ENCODE assay signal across 25 mouse cellular contexts in genomic region chr7:96588567-96588966, GRCm38 (mm10).
DNase-seq lines count a peak whose midpoint lies in the region; ATAC-seq and TF ChIP-seq lines count a peak whose summit lies in the region.
"Had no signal": no experiment of that assay in that cellular context is flagged by ENCODE, and none has a peak within 500 bp of the region (broad histone marks: within the 10 kb centered on the region; RNA-seq: fewer than 3 reads in every experiment).

No protein-coding gene starts in this region.

- no peak for TF ChIP-seq CTCF in liver, postnatal 0 days (IDR thresholded peaks at IDR 0.05; ENCODE audit: low read depth)

- H3K4me2 ChIP-seq in limb, embryonic 12.5 days: no peak overlapping the region
- H3K4me2 ChIP-seq in limb, embryonic 15.5 days: no peak overlapping the region
- H3K4me2 ChIP-seq in liver, postnatal 0 days (ENCODE audit: low read depth, low read length): no peak overlapping the region
- H3K4me2 ChIP-seq: embryonic facial prominence, embryonic 15.5 days; heart, embryonic 11.5 days; hindbrain, embryonic 12.5 days; hindbrain, embryonic 15.5 days had no signal

- H3K4me3 ChIP-seq in heart, embryonic 10.5 days: no peak overlapping the region
- no peak overlapping the region for H3K4me3 ChIP-seq in limb, embryonic 12.5 days (replicated peaks)
- no peak overlapping the region for H3K4me3 ChIP-seq in limb, embryonic 15.5 days
- H3K4me3 ChIP-seq in liver, postnatal 0 days (ENCODE audit: low read depth, low read length): no peak overlapping the region
- H3K4me3 ChIP-seq: embryonic facial prominence, embryonic 15.5 days; heart, adult 2 months; hindbrain, embryonic 12.5 days; hindbrain, embryonic 15.5 days had no signal

- no peak for TF ChIP-seq EP300 in liver, postnatal 0 days (IDR thresholded peaks at IDR 0.05; ENCODE audit: low read depth)

- peak; percentile 17 for DNase-seq in heart, adult 11 months
- DNase-seq in heart, embryonic 10.5 days (ENCODE audit: low spot score): no peak
- peak; percentile 57 for DNase-seq in forelimb bud, embryonic 11.5 days (ENCODE audit: low read depth, low spot score)
- no peak for DNase-seq in liver, postnatal 0 days
- no peak for DNase-seq in adipocyte (ENCODE audit: low spot score)
- DNase-seq: adrenal gland, adult 2 months; adrenal gland, postnatal 14 days; B cell, adult 2 months; cerebellum, adult 11-12 months; cerebellum, adult 8-10 months; cerebellum, postnatal 10 days; cerebellum, postnatal 36 days; embryo, embryonic 11 days; forebrain, postnatal 0 days; heart, adult 2 months had no signal

- H3K36me3 ChIP-seq in heart, embryonic 10.5 days: no peaks in the 10 kb centered on the region
- H3K36me3 ChIP-seq in limb, embryonic 12.5 days: no peaks in the 10 kb centered on the region
- no peaks in the 10 kb centered on the region for H3K36me3 ChIP-seq in limb, embryonic 15.5 days
- no peaks in the 10 kb centered on the region for H3K36me3 ChIP-seq in liver, postnatal 0 days (replicated peaks; ENCODE audit: insufficient read depth, low read length)
- H3K36me3 ChIP-seq: embryonic facial prominence, embryonic 15.5 days; G1E; hindbrain, embryonic 12.5 days; hindbrain, embryonic 15.5 days had no signal

- no peaks in the 10 kb centered on the region for H3K9me3 ChIP-seq in heart, embryonic 10.5 days
- H3K9me3 ChIP-seq in limb, embryonic 12.5 days: no peaks in the 10 kb centered on the region
- H3K9me3 ChIP-seq in limb, embryonic 15.5 days: no peaks in the 10 kb centered on the region
- no peaks in the 10 kb centered on the region for H3K9me3 ChIP-seq in liver, postnatal 0 days (ENCODE audit: low read length)
- H3K9me3 ChIP-seq: embryonic facial prominence, embryonic 15.5 days; hindbrain, embryonic 12.5 days; hindbrain, embryonic 15.5 days had no signal

- H3K4me1 ChIP-seq in heart, embryonic 10.5 days: peaks cover 26% of the 10 kb centered on the region
- H3K4me1 ChIP-seq in limb, embryonic 12.5 days (replicated peaks): peaks cover 36% of the 10 kb centered on the region
- H3K4me1 ChIP-seq in limb, embryonic 15.5 days: 0 out of 2 replicates have a peak, but pooled peaks cover 13% of the 10 kb centered on the region
- H3K4me1 ChIP-seq in liver, postnatal 0 days (ENCODE audit: insufficient read depth): no peaks in the 10 kb centered on the region
- H3K4me1 ChIP-seq: embryonic facial prominence, embryonic 15.5 days; hindbrain, embryonic 12.5 days; hindbrain, embryonic 15.5 days had no signal

- ATAC-seq in limb, embryonic 12.5 days (ENCODE audit: insufficient number of reproducible peaks, insufficient read depth, low FRiP score, low TSS enrichment, low read depth): no peak
- 0 out of 2 replicates have a peak, but pooled peaks have one; percentile 6 for ATAC-seq in limb, embryonic 15.5 days (ENCODE audit: insufficient number of reproducible peaks, low FRiP score, low TSS enrichment, low read depth)
- no peak for ATAC-seq in liver, postnatal 0 days
- ATAC-seq: forebrain, embryonic 14.5 days; forebrain, postnatal 0 days; Patski had no signal

- no peak overlapping the region for H3K9ac ChIP-seq in limb, embryonic 12.5 days (replicated peaks)
- H3K9ac ChIP-seq in limb, embryonic 15.5 days: no peak overlapping the region
- no peak overlapping the region for H3K9ac ChIP-seq in liver, postnatal 0 days (replicated peaks)
- H3K9ac ChIP-seq: embryonic facial prominence, embryonic 15.5 days; forebrain, postnatal 0 days; hindbrain, embryonic 12.5 days; hindbrain, embryonic 15.5 days had no signal

- 89% methylated on average over 6 of the region's 6 CpGs for WGBS in heart, embryonic 10.5 days
- 57% methylated on average over 6 of the region's 6 CpGs for WGBS in limb, embryonic 12.5 days
- 40% methylated on average over 6 of the region's 6 CpGs for WGBS in limb, embryonic 15.5 days
- WGBS in liver, postnatal 0 days (ENCODE audit: insufficient replicate concordance): 83% methylated on average over 6 of the region's 6 CpGs

- peaks cover 19% of the 10 kb centered on the region; the same call in 1 of the 2 replicates for H3K27me3 ChIP-seq in heart, embryonic 10.5 days (ENCODE audit: insufficient read depth, poor library complexity, severe bottlenecking)
- no peaks in the 10 kb centered on the region for H3K27me3 ChIP-seq in limb, embryonic 12.5 days
- H3K27me3 ChIP-seq in limb, embryonic 15.5 days: no peaks in the 10 kb centered on the region
- no peaks in the 10 kb centered on the region for H3K27me3 ChIP-seq in liver, postnatal 0 days (ENCODE audit: insufficient read depth, low read length)
- H3K27me3 ChIP-seq: CH12.LX; embryonic facial prominence, embryonic 15.5 days; hindbrain, embryonic 12.5 days; hindbrain, embryonic 15.5 days; Patski had no signal

- no peak overlapping the region for H3K27ac ChIP-seq in heart, embryonic 10.5 days
- H3K27ac ChIP-seq in limb, embryonic 12.5 days: 0 out of 2 replicates have a peak overlapping the region, but pooled peaks have one; percentile 25
- peak overlapping the region; percentile 3; the same call in 1 of the 2 replicates for H3K27ac ChIP-seq in limb, embryonic 15.5 days
- no peak overlapping the region for H3K27ac ChIP-seq in liver, postnatal 0 days (ENCODE audit: low read depth)
- H3K27ac ChIP-seq: embryonic facial prominence, embryonic 15.5 days; heart, adult 2 months; hindbrain, embryonic 12.5 days; hindbrain, embryonic 15.5 days had no signal

Comparison
In these comparisons a context has a peak if more than half of its experiments do, and no peak if none do; other contexts are left out.
1. DNase-seq: peak in heart, adult 11 months (single experiment) and forelimb bud, embryonic 11.5 days (single experiment); none in heart, embryonic 10.5 days (single experiment), liver, postnatal 0 days (single experiment) and adipocyte (single experiment).
2. H3K27ac ChIP-seq: peak in limb, embryonic 12.5 days (single experiment) and limb, embryonic 15.5 days (single experiment); none in heart, embryonic 10.5 days (single experiment) and liver, postnatal 0 days (single experiment).